Mouse (Mus musculus): ENCODE results near the gene Tubgcp4.
A peak's percentile ranks its signal among the peaks of the same experiment; 100 is the strongest.

Gene Tubgcp4

DNA sequence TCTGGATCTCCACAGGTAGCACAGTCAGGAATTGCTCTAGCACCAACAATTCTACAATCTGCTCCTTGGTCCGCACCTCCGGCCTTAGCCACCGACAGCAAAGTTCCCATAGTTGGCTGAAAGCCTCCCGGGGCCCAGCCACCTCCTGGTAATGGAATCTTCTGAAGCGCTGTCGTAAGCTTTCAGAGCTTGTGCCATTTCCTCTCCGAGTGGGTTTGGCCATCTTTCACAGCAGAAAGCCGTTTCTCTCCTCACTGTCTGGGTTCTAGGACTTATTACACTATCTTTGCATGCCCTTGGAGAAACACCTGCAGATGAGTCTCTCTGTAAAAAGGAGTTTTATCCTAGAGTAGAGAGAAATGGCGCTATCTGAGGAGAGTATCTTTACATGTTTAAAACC, 552 bp upstream of the Tubgcp4 start:
- H3K27me3 ChIP-seq (ENCODE audit: control insufficient read depth, insufficient read depth, low read length, poor library complexity, severe bottlenecking) = no peaks in the 10 kb centered on the region
- peak; percentile 30 for DNase-seq (ENCODE audit: low read depth, low spot score)

GRCm38 (mm10) chr2:121170980-121171742, 707 bp downstream of the Tubgcp4 start, which contains the start of gene Zscan29:
Gene Zscan29, minus strand, starts transcription at chr2:121171125.
- DNase-seq (ENCODE audit: low read depth, low spot score) = peak; percentile 92
- peaks cover 5% of the 10 kb centered on the region; the same call in 1 of the 2 replicates for H3K36me3 ChIP-seq (ENCODE audit: control insufficient read depth, insufficient read depth, low read length, poor library complexity, severe bottlenecking)

More for the DNA sequence above, 552 bp upstream of the Tubgcp4 start:
- 0 out of 2 replicates have a peak, but pooled peaks cover 5% of the 10 kb centered on the region for H3K36me3 ChIP-seq (ENCODE audit: control insufficient read depth, insufficient read depth, low read length, poor library complexity, severe bottlenecking)

DNA sequence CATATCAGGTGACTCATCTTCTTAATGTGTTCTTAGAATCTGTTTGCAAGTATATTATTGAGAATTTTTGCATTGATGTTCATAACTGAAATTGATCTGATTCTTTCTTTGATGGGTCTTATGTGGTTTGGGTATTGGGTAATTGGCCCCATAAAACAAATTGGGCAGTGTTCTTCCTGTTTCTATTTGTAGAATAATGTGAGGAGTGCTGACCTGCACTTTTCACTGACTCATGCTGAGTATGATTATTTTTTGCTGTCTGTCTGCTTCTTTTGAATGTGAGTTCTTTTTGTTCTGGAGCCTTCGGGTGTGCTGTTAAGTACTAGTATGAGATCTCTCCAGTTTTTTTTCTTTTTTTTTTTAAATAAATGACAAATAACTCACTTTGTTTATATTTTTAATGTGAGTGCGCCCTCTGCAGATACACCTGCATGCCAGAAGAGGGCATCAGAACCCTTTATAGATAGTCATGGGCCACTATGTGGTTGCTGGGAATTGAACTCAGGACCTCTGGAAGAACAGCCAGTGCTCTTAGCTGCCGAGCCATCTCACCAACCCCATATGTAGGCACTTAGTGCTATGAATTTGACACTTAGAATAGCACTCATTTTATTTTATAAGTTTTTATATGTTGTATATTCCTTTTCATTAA, 8.5 kb downstream of the Tubgcp4 start:
- H3K36me3 ChIP-seq (ENCODE audit: control insufficient read depth, insufficient read depth, low read length, poor library complexity, severe bottlenecking) = peaks cover 19% of the 10 kb centered on the region
- DNase-seq (ENCODE audit: low read depth, low spot score) = peak; percentile 8
- no peaks in the 10 kb centered on the region for H3K27me3 ChIP-seq (ENCODE audit: control insufficient read depth, insufficient read depth, low read length, poor library complexity, severe bottlenecking)

More at GRCm38 (mm10) chr2:121170980-121171742, 707 bp downstream of the Tubgcp4 start, which contains the start of gene Zscan29:
- H3K27me3 ChIP-seq (ENCODE audit: control insufficient read depth, insufficient read depth, low read length, poor library complexity, severe bottlenecking) = no peaks in the 10 kb centered on the region

GRCm38 (mm10) chr2:121183431-121183830, 13.0 kb downstream of the Tubgcp4 start:
- DNase-seq (ENCODE audit: low read depth, low spot score) = no peak
- no peaks in the 10 kb centered on the region for H3K27me3 ChIP-seq (ENCODE audit: control insufficient read depth, insufficient read depth, low read length, poor library complexity, severe bottlenecking)

GRCm38 (mm10) chr2:121184142-121184541, 13.7 kb downstream of the Tubgcp4 start:
- DNase-seq (ENCODE audit: low read depth, low spot score) = no peak
- Histone ChIP-seq H3K27me3 (ENCODE audit: control insufficient read depth, insufficient read depth, low read length, poor library complexity, severe bottlenecking) (no peaks in the 10 kb centered on the region), H3K36me3 (ENCODE audit: control insufficient read depth, insufficient read depth, low read length, poor library complexity, severe bottlenecking) (peaks cover 28% of the 10 kb centered on the region)

More at GRCm38 (mm10) chr2:121183431-121183830, 13.0 kb downstream of the Tubgcp4 start:
- peaks cover 33% of the 10 kb centered on the region for H3K36me3 ChIP-seq (ENCODE audit: control insufficient read depth, insufficient read depth, low read length, poor library complexity, severe bottlenecking)

- Histone ChIP-seq H3K27me3 (ENCODE audit: control insufficient read depth, insufficient read depth, low read length, poor library complexity, severe bottlenecking) (no peaks in the 10 kb centered on the region), H3K36me3 (ENCODE audit: control insufficient read depth, insufficient read depth, low read length, poor library complexity, severe bottlenecking) (peaks cover 24% of the 10 kb centered on the region)
- DNase-seq (ENCODE audit: low read depth, low spot score) = no peak
Observed at GRCm38 (mm10) chr2:121188530-121188929, 18.1 kb downstream of the Tubgcp4 start.

- no peak for DNase-seq (ENCODE audit: low read depth, low spot score)
- H3K27me3 ChIP-seq (ENCODE audit: control insufficient read depth, insufficient read depth, low read length, poor library complexity, severe bottlenecking) = no peaks in the 10 kb centered on the region
- H3K36me3 ChIP-seq (ENCODE audit: control insufficient read depth, insufficient read depth, low read length, poor library complexity, severe bottlenecking) = peaks cover 10% of the 10 kb centered on the region
Observed at GRCm38 (mm10) chr2:121195466-121195865, 25.0 kb downstream of the Tubgcp4 start.

DNA sequence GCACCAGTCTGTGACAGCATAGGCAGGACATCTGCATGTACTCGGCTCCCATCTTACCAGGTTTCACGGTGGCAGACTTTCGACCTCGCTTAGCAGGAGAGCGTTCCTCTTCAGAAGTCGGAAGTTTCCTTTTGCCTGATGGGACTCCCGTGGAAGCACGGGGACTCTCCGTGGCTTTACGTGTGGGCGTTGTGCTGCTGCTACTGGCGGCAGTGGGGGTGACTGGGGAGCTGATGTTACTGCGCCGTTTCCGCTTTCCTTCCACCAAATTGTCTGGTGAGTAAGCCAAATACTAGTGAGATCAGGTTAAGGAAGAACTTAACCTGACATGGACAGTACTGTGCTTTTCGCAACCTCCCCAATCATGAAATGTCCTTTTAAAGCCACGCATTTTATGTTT, 33.8 kb downstream of the Tubgcp4 start:
- H3K36me3 ChIP-seq (ENCODE audit: control insufficient read depth, insufficient read depth, low read length, poor library complexity, severe bottlenecking) = peaks cover 8% of the 10 kb centered on the region
- DNase-seq (ENCODE audit: low read depth, low spot score) = no peak
- no peaks in the 10 kb centered on the region for H3K27me3 ChIP-seq (ENCODE audit: control insufficient read depth, insufficient read depth, low read length, poor library complexity, severe bottlenecking)

DNA sequence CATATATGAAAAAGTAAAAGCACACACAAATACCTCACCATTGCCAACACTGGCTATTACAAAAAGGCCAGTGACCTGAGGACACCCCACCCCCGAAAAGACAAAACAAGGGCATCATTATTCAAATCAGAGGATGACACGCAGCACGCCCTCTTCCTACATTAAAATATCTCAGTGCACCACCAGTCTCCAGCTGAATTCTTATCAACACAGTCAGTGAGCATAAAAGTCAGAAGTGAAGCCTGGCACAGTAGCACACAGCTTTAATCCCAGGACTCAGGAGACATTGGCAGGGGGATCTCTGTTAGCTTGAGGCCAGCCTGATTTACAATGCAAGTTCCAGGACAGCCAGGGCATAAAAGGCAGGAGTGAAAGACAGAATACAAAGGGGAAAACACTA, 36.1 kb downstream of the Tubgcp4 start:
- no peaks in the 10 kb centered on the region for H3K27me3 ChIP-seq (ENCODE audit: control insufficient read depth, insufficient read depth, low read length, poor library complexity, severe bottlenecking)
- H3K36me3 ChIP-seq (ENCODE audit: control insufficient read depth, insufficient read depth, low read length, poor library complexity, severe bottlenecking) = peaks cover 10% of the 10 kb centered on the region
- no peak for DNase-seq (ENCODE audit: low read depth, low spot score)

DNA sequence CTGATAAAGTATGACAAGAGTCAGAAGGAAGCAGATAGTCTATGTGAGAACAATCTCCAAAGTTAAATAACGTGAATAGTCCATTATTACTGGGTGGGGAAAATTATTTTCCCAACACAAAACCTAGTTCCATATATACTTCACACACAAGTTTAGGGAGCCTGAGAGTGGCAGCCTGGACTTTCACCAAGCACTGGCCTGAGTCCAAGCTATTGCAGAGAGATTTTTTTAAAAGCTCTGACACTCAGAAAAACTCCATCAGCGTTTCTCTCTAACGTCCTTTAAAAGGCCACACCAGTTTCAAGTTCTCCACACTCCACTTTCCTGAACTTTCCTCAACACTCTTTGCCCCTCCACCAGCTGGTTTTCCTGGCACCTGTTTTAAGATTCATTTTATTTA, 44.0 kb downstream of the Tubgcp4 start:
- no peak for DNase-seq (ENCODE audit: low read depth, low spot score)
- H3K27me3 ChIP-seq (ENCODE audit: control insufficient read depth, insufficient read depth, low read length, poor library complexity, severe bottlenecking) = no peaks in the 10 kb centered on the region
- peaks cover 6% of the 10 kb centered on the region for H3K36me3 ChIP-seq (ENCODE audit: control insufficient read depth, insufficient read depth, low read length, poor library complexity, severe bottlenecking)

DNA sequence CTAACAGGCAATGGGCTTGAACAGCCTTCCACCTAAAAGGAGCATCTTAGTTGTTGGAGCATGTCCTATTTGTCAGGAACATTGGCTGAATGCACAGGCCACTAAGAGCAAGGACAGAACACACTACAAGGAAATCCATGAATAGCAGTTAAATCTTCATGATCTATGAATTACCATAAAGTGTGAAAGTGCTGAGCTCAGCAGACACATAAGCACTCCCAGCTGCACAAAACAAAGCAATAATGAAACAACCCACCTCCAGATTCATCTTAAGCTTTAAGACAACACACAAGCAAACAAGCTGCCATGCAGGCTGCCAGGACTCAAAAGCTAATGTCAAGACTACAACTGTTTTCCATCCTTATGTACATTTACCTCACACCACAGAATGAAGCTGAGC, 48.7 kb downstream of the Tubgcp4 start:
- no peak for DNase-seq (ENCODE audit: low read depth, low spot score)
- peaks cover 6% of the 10 kb centered on the region; the same call in 1 of the 2 replicates for H3K36me3 ChIP-seq (ENCODE audit: control insufficient read depth, insufficient read depth, low read length, poor library complexity, severe bottlenecking)
- H3K27me3 ChIP-seq (ENCODE audit: control insufficient read depth, insufficient read depth, low read length, poor library complexity, severe bottlenecking) = no peaks in the 10 kb centered on the region

GRCm38 (mm10) chr2:121219994-121220393, 49.5 kb downstream of the Tubgcp4 start:
- H3K27me3 ChIP-seq (ENCODE audit: control insufficient read depth, insufficient read depth, low read length, poor library complexity, severe bottlenecking) = no peaks in the 10 kb centered on the region
- peaks cover 6% of the 10 kb centered on the region; the same call in 1 of the 2 replicates for H3K36me3 ChIP-seq (ENCODE audit: control insufficient read depth, insufficient read depth, low read length, poor library complexity, severe bottlenecking)
- DNase-seq (ENCODE audit: low read depth, low spot score) = no peak

DNA sequence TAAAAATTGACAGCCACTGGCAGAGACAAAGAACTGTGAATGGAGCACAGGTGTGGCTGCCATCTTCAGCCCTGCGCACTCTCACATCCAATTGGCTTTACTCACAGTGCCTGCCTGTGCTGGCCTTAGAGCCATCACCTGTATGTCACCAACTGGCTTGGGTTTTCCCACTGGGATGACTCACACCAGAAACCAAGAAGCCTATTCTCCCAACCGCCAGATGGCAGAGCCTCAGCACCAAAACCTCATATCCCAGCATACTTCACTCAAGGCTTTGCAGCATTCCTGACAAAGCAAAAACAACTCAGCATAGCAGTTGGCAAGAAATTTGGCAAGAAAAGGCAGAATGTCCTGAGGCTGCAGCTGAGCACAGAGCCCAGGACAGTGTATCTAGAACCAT, 52.6 kb downstream of the Tubgcp4 start:
- Histone ChIP-seq H3K27me3 (ENCODE audit: control insufficient read depth, insufficient read depth, low read length, poor library complexity, severe bottlenecking) (no peaks in the 10 kb centered on the region), H3K36me3 (ENCODE audit: control insufficient read depth, insufficient read depth, low read length, poor library complexity, severe bottlenecking) (peaks cover 6% of the 10 kb centered on the region; the same call in 1 of the 2 replicates)
- no peak for DNase-seq (ENCODE audit: low read depth, low spot score)

GRCm38 (mm10) chr2:121228135-121228534, 57.7 kb downstream of the Tubgcp4 start:
- no peaks in the 10 kb centered on the region for H3K27me3 ChIP-seq (ENCODE audit: control insufficient read depth, insufficient read depth, low read length, poor library complexity, severe bottlenecking)
- DNase-seq (ENCODE audit: low read depth, low spot score) = no peak
- H3K36me3 ChIP-seq (ENCODE audit: control insufficient read depth, insufficient read depth, low read length, poor library complexity, severe bottlenecking) = peaks cover 5% of the 10 kb centered on the region; the same call in 1 of the 2 replicates

DNA sequence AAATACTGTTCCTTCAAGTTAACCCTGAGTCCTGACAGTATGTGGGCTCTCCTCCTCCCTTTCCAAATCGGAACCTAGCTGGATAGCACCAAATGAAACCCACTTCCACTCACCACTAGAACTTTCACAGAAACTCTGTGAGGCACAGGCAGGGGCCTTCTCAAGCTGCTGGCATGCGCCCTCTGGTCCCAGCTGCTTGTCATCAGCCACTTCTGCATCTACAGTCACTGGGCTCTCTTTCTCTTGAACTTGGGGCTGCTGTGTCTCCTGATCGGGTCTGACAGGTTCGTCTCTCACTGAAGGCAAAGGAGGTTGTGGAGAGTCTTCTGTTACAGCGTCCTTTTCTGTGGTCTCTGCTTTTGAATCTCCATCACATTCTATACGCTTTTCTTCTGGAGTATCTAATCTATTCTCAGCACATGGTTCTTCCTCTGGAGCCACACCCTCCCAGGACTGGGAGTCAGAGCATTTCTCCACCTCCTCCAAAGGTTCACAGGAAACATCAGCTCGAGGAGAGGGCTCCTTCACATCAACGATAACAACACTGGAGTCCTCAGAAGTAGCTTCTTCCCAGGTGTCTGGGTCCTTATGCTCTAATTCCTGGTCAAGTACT, 65.1 kb downstream of the Tubgcp4 start:
- H3K27me3 ChIP-seq (ENCODE audit: control insufficient read depth, insufficient read depth, low read length, poor library complexity, severe bottlenecking) = no peaks in the 10 kb centered on the region
- no peak for DNase-seq (ENCODE audit: low read depth, low spot score)
- H3K36me3 ChIP-seq (ENCODE audit: control insufficient read depth, insufficient read depth, low read length, poor library complexity, severe bottlenecking) = peaks cover 9% of the 10 kb centered on the region
